Mouse (Mus musculus) right cerebral cortex, adult 2 months (tissue): ENCODE results near the gene Igf1r.

Experiments
- DNase-seq, 2 experiments: peaks; one replicate each; pipeline ENCODE4 v3.0.0; 2021 to 2022; ENCODE audit warnings: low spot score in 2 of 2

Igf1r gene

GRCm38 (mm10) chr7:67957376-67957775 is 4.7 kb downstream of the Igf1r start:
- no peak for DNase-seq

- no peak for DNase-seq
These were observed 5.4 kb downstream of the Igf1r start for GRCm38 (mm10) chr7:67958045-67958444.

- DNase-seq: no peak
These were observed 8.1 kb downstream of the Igf1r start for GRCm38 (mm10) chr7:67960701-67961100.

GRCm38 (mm10) chr7:67961567-67962267 is 9.1 kb downstream of the Igf1r start:
- DNase-seq: peak; percentile 79 to 84

GRCm38 (mm10) chr7:67963691-67964090 is 11.1 kb downstream of the Igf1r start:
- no peak for DNase-seq

- no peak for DNase-seq
These were observed 15.8 kb downstream of the Igf1r start for GRCm38 (mm10) chr7:67968394-67968793.

GRCm38 (mm10) chr7:67969076-67969475 is 16.4 kb downstream of the Igf1r start:
- DNase-seq: no peak

- DNase-seq: no peak
These were observed 20.8 kb downstream of the Igf1r start for GRCm38 (mm10) chr7:67973180-67974014.

GRCm38 (mm10) chr7:67981956-67982355 is 29.3 kb downstream of the Igf1r start:
- no peak for DNase-seq

- no peak for DNase-seq
These were observed 30.2 kb downstream of the Igf1r start for GRCm38 (mm10) chr7:67982809-67983208.

- DNase-seq: no peak
These were observed 30.8 kb downstream of the Igf1r start for GRCm38 (mm10) chr7:67983451-67983850.

- DNase-seq: no peak
These were observed 32.4 kb downstream of the Igf1r start for GRCm38 (mm10) chr7:67985003-67985416.

GRCm38 (mm10) chr7:67985511-67985910 is 32.9 kb downstream of the Igf1r start:
- no peak for DNase-seq

GRCm38 (mm10) chr7:67986277-67986676 is 33.6 kb downstream of the Igf1r start:
- DNase-seq: no peak

- no peak for DNase-seq
These were observed 34.2 kb downstream of the Igf1r start for GRCm38 (mm10) chr7:67986816-67987215.

- DNase-seq: no peak
These were observed 36.7 kb downstream of the Igf1r start for GRCm38 (mm10) chr7:67989376-67989775.

- DNase-seq: no peak
These were observed 41.0 kb downstream of the Igf1r start for GRCm38 (mm10) chr7:67993614-67994013.

- no peak for DNase-seq
These were observed 41.8 kb downstream of the Igf1r start for GRCm38 (mm10) chr7:67994346-67994858.

GRCm38 (mm10) chr7:67995276-67995675 is 42.6 kb downstream of the Igf1r start:
- DNase-seq: no peak

- no peak for DNase-seq
These were observed 43.8 kb downstream of the Igf1r start for GRCm38 (mm10) chr7:67996202-67996960.

GRCm38 (mm10) chr7:68001269-68001668 is 48.6 kb downstream of the Igf1r start:
- DNase-seq: no peak

GRCm38 (mm10) chr7:68006074-68006473 is 53.4 kb downstream of the Igf1r start:
- DNase-seq: no peak
